Mouse (Mus musculus) myocyte (in vitro differentiated cells): ENCODE measurements around the gene Barx1.

Experiments used
- E2F4 ChIP-seq: IDR thresholded peaks from one replicate; pipeline ENCODE4 v1.6.1; 2011; ENCODE audit warnings: mild to moderate bottlenecking, control low read depth, moderate library complexity; ENCODE audit not compliant: insufficient read depth
- MAX ChIP-seq: IDR thresholded peaks from one replicate; pipeline ENCODE4 v1.6.1; 2011; ENCODE audit warnings: low read depth, mild to moderate bottlenecking, control low read depth
- POLR2A ChIP-seq: IDR thresholded peaks from one replicate; pipeline ENCODE4 v1.6.1; 2011; ENCODE audit warnings: low read depth, mild to moderate bottlenecking, control low read depth, moderate library complexity; ENCODE audit not compliant: insufficient read length

GRCm38 (mm10) chr13:48667461-48667860 is 4.7 kb downstream of the Barx1 start:
- TF ChIP-seq E2F4 (no peak), MAX (no peak), POLR2A (no peak)
